11 mouse cellular contexts compared by ENCODE assay signal in the genomic region with DNA sequence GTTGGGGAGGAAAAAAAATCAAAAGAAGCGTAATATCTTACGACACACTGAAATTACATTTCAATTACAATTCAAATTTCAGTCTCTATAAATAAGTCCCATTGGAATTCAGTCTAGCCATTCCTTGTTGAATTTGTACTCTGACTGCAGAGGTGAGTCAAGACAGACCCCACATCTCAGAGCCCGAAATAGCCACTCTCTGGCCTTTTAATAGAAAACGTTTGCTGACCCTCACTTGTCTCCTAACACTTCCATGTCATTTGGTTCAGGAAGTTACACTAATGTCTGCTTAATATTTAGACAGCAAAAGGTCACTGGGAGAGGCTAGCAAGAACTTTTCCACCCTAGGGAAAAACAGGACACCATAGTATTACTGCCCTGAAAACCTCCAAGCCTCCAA.
"Had no signal": no experiment of that assay in that cellular context is flagged by ENCODE, and none has a peak within 500 bp of the region (broad histone marks: within the 10 kb centered on the region; RNA-seq: fewer than 3 reads in every experiment).

No protein-coding gene starts in this region.

- H3K4me2 ChIP-seq: liver, embryonic 11.5 days; liver, embryonic 15.5 days; lung, embryonic 15.5 days; midbrain, embryonic 13.5 days; stomach, embryonic 15.5 days had no signal

- H3K36me3 ChIP-seq: limb, embryonic 10.5 days; liver, embryonic 15.5 days; lung, embryonic 15.5 days; midbrain, embryonic 13.5 days; stomach, embryonic 15.5 days had no signal

- H3K4me3 ChIP-seq: left cerebral cortex, adult 2 months; limb, embryonic 10.5 days; liver, embryonic 15.5 days; lung, embryonic 15.5 days; midbrain, embryonic 13.5 days; stomach, embryonic 15.5 days had no signal

- DNase-seq: kidney, postnatal 25 days; right cerebral cortex, postnatal 14 days; thymus, adult 2 months; thymus, postnatal 25 days had no signal

- ATAC-seq: midbrain, embryonic 13.5 days had no signal

- H3K27me3 ChIP-seq: liver, embryonic 15.5 days; lung, embryonic 15.5 days; midbrain, embryonic 13.5 days; stomach, embryonic 15.5 days had no signal

- H3K27ac ChIP-seq: left cerebral cortex, adult 2 months; limb, embryonic 10.5 days; liver, embryonic 15.5 days; lung, embryonic 15.5 days; midbrain, embryonic 13.5 days; stomach, embryonic 15.5 days had no signal

- H3K9ac ChIP-seq: liver, embryonic 15.5 days; lung, embryonic 15.5 days; midbrain, embryonic 13.5 days; stomach, embryonic 15.5 days had no signal

- H3K4me1 ChIP-seq: liver, embryonic 15.5 days; midbrain, embryonic 13.5 days; stomach, embryonic 15.5 days had no signal

- H3K9me3 ChIP-seq: limb, embryonic 10.5 days; liver, embryonic 15.5 days; lung, embryonic 15.5 days; midbrain, embryonic 13.5 days; stomach, embryonic 15.5 days had no signal
